Mouse (Mus musculus) forebrain, embryonic 12.5 days (tissue): ENCODE measurements at regions not wholly inside any gene's neighbourhood (a gene's known extent, or its start where the extent isn't known, plus 50 kb on each side); places are given as distances from the start of the nearest gene placed in this dataset.
"Not testable (repeated sequence)": the region's sequence is repeated elsewhere in the genome, so short reads cannot be mapped to it uniquely, and the experiment has no call there.

ENCODE experiments used
- ATAC-seq: fragments of 200-750 bp; cut with Nextera tagmentation; 2 replicates; pipeline ENCODE4 v1.8.0; 2017; ENCODE audit warnings: moderate TSS enrichment; ENCODE audit not compliant: low FRiP score
- H3K27ac ChIP-seq: fragments of 300-500 bp; sonication (generic); 2 replicates; pipeline ENCODE4 v1.5.1; 2016; ENCODE audit warnings: mild to moderate bottlenecking
- H3K27me3 ChIP-seq: fragments of 300-500 bp; sonication (generic); 2 replicates; pipeline ENCODE4 v1.6.1; 2016; ENCODE audit warnings: mild to moderate bottlenecking
- H3K36me3 ChIP-seq: fragments of 300-500 bp; sonication (generic); replicated peaks from 2 replicates; pipeline ENCODE4 v1.6.1; 2016; ENCODE audit warnings: mild to moderate bottlenecking
- H3K4me1 ChIP-seq: fragments of 300-500 bp; sonication (generic); 2 replicates; pipeline ENCODE4 v1.6.1; 2016
- H3K4me2 ChIP-seq: fragments of 300-500 bp; sonication (generic); 2 replicates; pipeline ENCODE4 v1.6.1; 2016; ENCODE audit warnings: mild to moderate bottlenecking, moderate library complexity
- H3K4me3 ChIP-seq: fragments of 300-500 bp; sonication (generic); replicated peaks from 2 replicates; pipeline ENCODE4 v1.5.1; 2016; ENCODE audit warnings: mild to moderate bottlenecking
- H3K9ac ChIP-seq: fragments of 300-500 bp; sonication (generic); 2 replicates; pipeline ENCODE4 v1.6.1; 2016; ENCODE audit warnings: mild to moderate bottlenecking
- H3K9me3 ChIP-seq: fragments of 300-500 bp; sonication (generic); 2 replicates; pipeline ENCODE4 v1.6.1; 2016
- WGBS: fragments of 180-500 bp; shearing (Covaris S2); methylation state at CpG from one replicate; pipeline ENCODE4 v1.1.7; 2016; 5-methylcytosine and 5-hydroxymethylcytosine counted together

DNA sequence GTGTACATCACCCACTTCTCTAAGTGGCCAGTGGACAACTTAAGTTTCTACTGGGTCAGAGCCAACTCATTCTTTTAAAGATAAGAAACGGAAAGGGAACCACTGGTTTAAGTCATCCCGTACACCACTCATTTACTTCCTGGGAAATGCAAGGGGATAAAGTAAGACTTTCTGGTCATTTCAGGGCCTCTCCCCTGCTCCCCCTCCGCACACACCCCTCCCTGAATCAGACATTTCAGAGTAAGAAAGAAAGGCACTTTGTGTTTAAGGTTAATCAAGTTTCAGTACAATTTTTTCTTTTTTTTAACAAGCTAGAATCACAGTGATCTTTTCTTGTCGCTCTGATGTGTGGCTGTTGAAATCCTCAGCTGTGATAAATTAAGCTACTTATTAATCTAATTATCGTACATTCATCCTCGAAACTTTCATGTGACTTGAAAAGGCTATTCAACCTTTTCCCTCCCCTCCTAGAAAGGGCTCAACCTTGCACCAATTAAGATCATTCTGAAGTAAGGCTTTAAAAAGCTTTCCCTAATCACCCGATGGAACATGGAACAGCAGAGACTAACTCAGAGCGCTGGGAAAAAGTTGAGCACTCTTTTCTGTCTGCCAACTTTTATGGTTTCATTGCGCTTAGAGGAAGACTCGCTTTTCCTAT is 126.0 kb upstream of the Otx2 start:
- H3K27me3 ChIP-seq = peaks cover 63% of the 10 kb centered on the region
- H3K9me3 ChIP-seq = 0 out of 2 replicates have a peak, but pooled peaks cover 4% of the 10 kb centered on the region
- H3K4me1 ChIP-seq = peaks cover 27% of the 10 kb centered on the region
- ATAC-seq = peak; percentile 81
- peak overlapping the region; percentile 15; the same call in 1 of the 2 replicates for H3K4me2 ChIP-seq
- H3K36me3 ChIP-seq = no peaks in the 10 kb centered on the region
- peak overlapping the region; percentile 9; the same call in 1 of the 2 replicates for H3K27ac ChIP-seq
- no peak overlapping the region for H3K9ac ChIP-seq
- 8% methylated on average over 10 of the region's 10 CpGs for WGBS
- no peak overlapping the region for H3K4me3 ChIP-seq

DNA sequence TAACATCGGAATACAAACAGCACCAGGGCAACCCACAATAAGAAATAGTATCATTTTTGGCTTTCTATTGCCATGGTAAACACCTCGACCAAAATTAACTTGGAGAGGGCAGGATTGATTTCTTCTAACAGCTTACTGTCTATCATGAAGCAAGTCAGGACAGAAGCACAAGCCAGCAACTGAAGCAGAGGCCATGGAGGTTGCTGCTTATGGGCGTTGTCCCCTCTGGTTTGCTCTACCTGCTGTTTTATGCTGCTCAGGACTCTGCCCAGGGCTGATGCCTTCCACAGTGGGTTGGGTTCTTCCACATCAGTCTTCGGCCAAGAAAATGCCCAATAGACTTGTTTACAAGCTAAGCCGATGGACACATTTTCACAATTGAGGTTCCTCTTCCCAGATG is 117.9 kb upstream of the Otx2 start:
- H3K4me1 ChIP-seq = no peaks in the 10 kb centered on the region
- no peaks in the 10 kb centered on the region for H3K36me3 ChIP-seq
- ATAC-seq = no peak
- H3K9ac ChIP-seq = no peak overlapping the region
- H3K4me3 ChIP-seq = no peak overlapping the region
- no peak overlapping the region for H3K4me2 ChIP-seq
- peaks cover 46% of the 10 kb centered on the region for H3K27me3 ChIP-seq
- H3K27ac ChIP-seq = no peak overlapping the region
- H3K9me3 ChIP-seq = no peaks in the 10 kb centered on the region
- WGBS = 89% methylated on average over 5 of the region's 5 CpGs

DNA sequence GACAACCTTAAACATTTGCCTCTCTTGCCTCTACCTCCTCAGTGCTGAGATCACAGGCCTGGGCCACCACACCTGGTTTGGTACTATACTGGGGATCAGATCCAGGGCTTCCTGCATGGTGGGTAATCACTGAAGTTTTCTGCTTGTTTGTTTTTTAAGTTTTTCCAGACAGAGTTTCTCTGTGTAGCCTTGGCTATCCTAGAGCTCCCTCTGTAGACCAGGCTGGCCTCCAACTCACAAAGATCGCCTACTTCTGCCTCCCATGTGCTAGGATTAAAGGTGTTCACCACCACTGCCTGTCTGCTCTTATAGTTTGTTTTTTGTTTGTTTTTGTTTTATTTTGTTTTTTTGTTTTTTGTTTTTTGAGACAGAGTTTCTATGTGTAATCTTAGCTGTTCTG is 105.7 kb upstream of the Otx2 start:
- Histone ChIP-seq H3K27ac (no peak overlapping the region), H3K4me1 (no peaks in the 10 kb centered on the region), H3K9ac (no peak overlapping the region), H3K9me3 (no peaks in the 10 kb centered on the region), H3K36me3 (no peaks in the 10 kb centered on the region), H3K4me3 (no peak overlapping the region), H3K27me3 (peaks cover 10% of the 10 kb centered on the region; the same call in 1 of the 2 replicates), H3K4me2 (no peak overlapping the region)
- WGBS = 96% methylated on average over 1 of the region's 1 CpGs
- no peak for ATAC-seq

DNA sequence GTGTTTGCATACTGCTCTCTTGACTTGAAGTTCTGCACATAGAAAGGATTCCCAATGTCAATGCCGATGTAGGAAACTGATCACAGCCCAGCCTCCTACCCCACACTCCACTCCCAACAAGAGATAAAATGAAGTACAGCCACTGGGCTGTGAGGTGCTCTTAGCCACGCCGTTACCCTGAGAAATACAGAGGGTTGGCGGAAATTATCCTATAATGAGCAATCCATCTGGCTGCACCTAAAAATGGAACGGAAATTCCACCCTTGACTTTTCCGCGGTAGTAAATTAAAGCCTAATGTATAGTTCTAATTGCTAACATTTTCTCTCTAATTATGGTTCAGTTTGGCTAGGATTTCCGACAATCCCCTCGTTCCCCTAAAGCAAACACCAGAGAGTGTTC is 97.2 kb upstream of the Otx2 start:
- Histone ChIP-seq H3K27me3 (0 out of 2 replicates have a peak, but pooled peaks cover 4% of the 10 kb centered on the region), H3K27ac (no peak overlapping the region), H3K4me1 (no peaks in the 10 kb centered on the region), H3K4me3 (no peak overlapping the region), H3K36me3 (no peaks in the 10 kb centered on the region), H3K9ac (no peak overlapping the region), H3K9me3 (no peaks in the 10 kb centered on the region), H3K4me2 (no peak overlapping the region)
- no peak for ATAC-seq
- WGBS = 64% methylated on average over 9 of the region's 9 CpGs

DNA sequence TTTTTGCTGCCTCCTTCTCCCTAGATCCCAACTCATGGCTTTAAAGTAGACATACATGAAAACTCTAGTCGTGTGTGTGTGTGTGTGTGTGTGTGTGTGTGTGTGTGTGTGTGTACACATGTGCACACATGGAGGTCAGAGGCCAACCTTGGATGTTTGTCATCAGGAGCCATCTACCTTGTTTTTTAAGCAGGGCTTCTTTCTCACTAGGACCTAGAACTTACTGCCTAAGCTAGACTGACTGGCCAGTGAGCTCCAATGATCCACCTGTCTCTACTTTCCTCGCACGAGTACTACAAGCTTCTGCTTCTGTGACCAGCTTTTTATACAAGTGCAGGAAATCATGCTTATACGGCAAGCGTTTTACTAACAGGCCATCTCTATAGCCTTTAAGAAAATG is 89.1 kb upstream of the Otx2 start:
- Histone ChIP-seq H3K4me2 (no peak overlapping the region), H3K27ac (no peak overlapping the region), H3K27me3 (peaks cover 18% of the 10 kb centered on the region; the same call in 1 of the 2 replicates), H3K9me3 (no peaks in the 10 kb centered on the region), H3K4me1 (peaks cover 11% of the 10 kb centered on the region; the same call in 1 of the 2 replicates), H3K36me3 (no peaks in the 10 kb centered on the region), H3K9ac (no peak overlapping the region), H3K4me3 (no peak overlapping the region)
- WGBS = 92% methylated on average over 5 of the region's 5 CpGs
- ATAC-seq = no peak

DNA sequence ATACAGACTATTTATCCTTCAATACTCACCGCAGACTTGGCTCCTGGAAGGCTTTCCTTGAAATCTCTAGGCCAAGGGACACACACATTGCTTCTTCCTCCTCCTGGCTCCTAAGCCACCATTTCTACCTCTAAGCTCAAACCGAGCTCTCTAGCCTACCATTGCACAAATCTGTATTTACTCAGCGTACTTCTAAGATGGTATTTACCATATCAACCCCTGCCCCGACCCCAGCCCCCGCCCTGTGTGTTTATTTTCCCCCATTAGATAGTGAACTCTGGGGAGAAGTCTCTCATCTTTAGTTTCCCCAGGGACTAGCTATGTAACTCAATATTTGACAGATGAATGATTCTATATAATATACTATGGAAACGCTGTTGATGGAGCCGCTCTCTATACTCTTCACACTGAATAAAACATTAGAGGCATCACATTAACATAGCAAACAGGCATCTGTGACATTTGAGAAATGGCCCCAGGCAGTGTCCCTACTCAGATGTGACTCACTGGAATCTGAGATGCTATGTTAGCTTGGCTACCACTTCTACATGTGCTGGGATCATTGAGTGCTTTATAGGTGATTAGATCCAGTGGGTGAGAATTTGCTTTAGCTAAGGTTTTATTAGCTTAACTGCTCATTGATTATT is 87.5 kb upstream of the Otx2 start:
- H3K27ac ChIP-seq = peak overlapping the region; percentile 25; the same call in 1 of the 2 replicates
- no peaks in the 10 kb centered on the region for H3K36me3 ChIP-seq
- H3K9me3 ChIP-seq = no peaks in the 10 kb centered on the region
- H3K9ac ChIP-seq = no peak overlapping the region
- H3K27me3 ChIP-seq = peaks cover 21% of the 10 kb centered on the region; the same call in 1 of the 2 replicates
- H3K4me2 ChIP-seq = no peak overlapping the region
- peaks cover 11% of the 10 kb centered on the region; the same call in 1 of the 2 replicates for H3K4me1 ChIP-seq
- WGBS = 73% methylated on average over 7 of the region's 7 CpGs
- peak; percentile 58; the same call in 1 of the 2 replicates for ATAC-seq
- H3K4me3 ChIP-seq = no peak overlapping the region

DNA sequence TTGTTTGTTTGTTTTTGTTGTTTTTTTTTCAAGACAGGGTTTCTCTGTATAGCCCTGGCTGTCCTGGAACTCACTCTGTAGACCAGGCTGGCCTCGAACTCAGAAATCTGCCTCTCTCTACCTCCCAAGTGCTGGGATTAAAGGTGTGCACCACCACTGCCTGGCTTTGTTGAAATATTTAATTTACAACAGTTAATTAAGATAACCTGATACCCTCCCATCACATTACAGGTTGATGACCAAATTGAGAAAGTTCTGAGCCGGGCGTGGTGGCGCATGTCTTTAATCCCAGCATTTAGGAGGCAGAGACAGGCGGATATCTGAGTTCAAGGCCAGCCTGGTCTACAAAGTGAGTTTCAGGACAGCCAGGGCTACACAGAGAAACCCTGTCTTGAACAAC is 81.5 kb upstream of the Otx2 start:
- ATAC-seq, H3K9ac ChIP-seq, H3K4me3 ChIP-seq, H3K9me3 ChIP-seq, H3K36me3 ChIP-seq, H3K4me2 ChIP-seq, H3K27ac ChIP-seq: not testable (repeated sequence)
- peaks cover 48% of the 10 kb centered on the region for H3K27me3 ChIP-seq
- WGBS = 95% methylated on average over 5 of the region's 5 CpGs
- peaks cover 45% of the 10 kb centered on the region for H3K4me1 ChIP-seq

DNA sequence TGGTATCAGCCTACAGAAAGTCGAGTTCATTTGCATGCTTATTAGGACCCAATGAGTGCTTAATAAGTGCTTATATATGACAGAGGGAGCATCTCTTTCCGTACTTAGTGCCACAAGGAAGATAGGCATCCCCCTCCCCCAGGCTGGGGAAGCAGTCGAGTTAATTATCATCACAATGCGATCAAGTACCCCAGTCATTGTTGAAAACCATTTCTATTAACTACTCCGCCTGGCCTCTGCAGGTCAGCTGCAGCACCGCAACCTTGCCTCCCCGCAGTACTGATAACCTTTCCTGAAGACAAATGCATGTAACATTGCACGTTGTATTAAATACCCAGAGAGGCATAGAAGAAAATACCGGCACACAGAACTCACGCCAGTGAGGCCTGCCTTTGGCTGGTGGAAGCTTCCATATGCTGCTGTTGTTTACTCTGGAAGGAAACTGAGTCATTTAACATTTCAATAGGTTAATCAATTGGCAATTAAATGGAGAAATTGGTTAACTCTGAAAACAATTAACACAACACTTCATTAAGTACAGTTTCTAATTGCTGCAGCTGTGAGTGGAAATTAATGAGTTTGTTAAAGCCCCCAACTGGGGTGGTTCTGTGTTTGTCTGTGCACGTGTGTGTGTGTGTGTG is 80.6 kb upstream of the Otx2 start:
- Histone ChIP-seq H3K4me2 (peak overlapping the region; percentile 27), H3K9ac (no peak overlapping the region), H3K27me3 (peaks cover 50% of the 10 kb centered on the region), H3K9me3 (no peaks in the 10 kb centered on the region), H3K36me3 (no peaks in the 10 kb centered on the region), H3K4me3 (no peak overlapping the region), H3K27ac (peak overlapping the region; percentile 66), H3K4me1 (peaks cover 46% of the 10 kb centered on the region)
- 4% methylated on average over 11 of the region's 11 CpGs for WGBS
- peak; percentile 54; the same call in 1 of the 2 replicates for ATAC-seq

DNA sequence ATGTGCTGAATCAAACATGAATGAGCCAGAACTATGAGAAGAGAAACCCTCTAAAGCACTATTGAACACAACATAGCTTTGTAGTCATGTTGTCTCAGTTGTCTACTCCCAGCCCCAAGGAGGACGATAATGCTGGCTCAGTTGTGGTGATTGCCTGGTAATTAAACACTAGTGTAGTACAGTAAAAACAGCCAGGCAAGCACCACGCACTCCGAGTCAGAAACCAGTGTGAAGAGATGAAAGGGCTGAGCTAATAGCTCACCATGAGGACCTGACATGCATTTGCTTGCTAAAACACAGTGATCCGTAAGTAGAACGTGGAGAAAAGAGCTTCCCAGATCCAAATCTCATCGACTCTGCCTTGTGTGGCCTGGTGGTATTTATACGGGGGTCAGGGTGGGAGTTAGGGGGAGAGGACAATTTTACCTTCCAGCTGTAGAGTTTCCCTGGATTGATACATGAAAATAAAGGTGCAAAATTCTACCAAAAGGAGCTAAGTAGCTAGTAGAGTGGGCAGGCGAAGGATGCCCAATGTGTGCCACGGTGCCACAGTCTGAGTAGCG is 80.0 kb upstream of the Otx2 start:
- H3K27me3 ChIP-seq = peaks cover 56% of the 10 kb centered on the region
- no peaks in the 10 kb centered on the region for H3K36me3 ChIP-seq
- no peak overlapping the region for H3K9ac ChIP-seq
- H3K4me3 ChIP-seq = no peak overlapping the region
- H3K4me1 ChIP-seq = peaks cover 46% of the 10 kb centered on the region
- H3K4me2 ChIP-seq = peak overlapping the region; percentile 27
- WGBS = 4% methylated on average over 10 of the region's 10 CpGs
- ATAC-seq = peak; percentile 65
- H3K9me3 ChIP-seq = no peaks in the 10 kb centered on the region
- peak overlapping the region; percentile 66 for H3K27ac ChIP-seq

DNA sequence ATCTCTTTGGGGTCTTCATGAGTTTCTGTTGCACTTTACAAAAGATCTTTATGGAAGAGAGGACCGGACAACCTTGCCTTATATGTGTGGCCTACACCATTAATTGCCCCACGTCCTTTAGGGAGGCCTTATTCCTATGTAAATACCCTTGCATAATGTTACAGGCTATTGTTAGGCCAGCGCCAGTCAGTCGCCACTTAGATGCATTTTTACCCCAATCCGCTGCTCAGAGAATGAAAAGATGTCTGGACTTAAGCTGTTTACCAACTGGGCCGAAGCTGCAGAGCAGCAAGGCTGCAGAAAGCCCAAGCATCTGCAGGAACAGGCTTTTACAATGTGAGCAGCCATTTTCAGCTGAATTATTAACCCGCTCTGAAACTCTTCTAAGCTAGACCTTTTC is 79.5 kb upstream of the Otx2 start:
- peak; percentile 59 for ATAC-seq
- peaks cover 61% of the 10 kb centered on the region for H3K27me3 ChIP-seq
- H3K27ac ChIP-seq = peak overlapping the region; percentile 66
- peaks cover 46% of the 10 kb centered on the region for H3K4me1 ChIP-seq
- H3K4me2 ChIP-seq = no peak overlapping the region
- no peaks in the 10 kb centered on the region for H3K9me3 ChIP-seq
- H3K4me3 ChIP-seq = no peak overlapping the region
- H3K36me3 ChIP-seq = no peaks in the 10 kb centered on the region
- no peak overlapping the region for H3K9ac ChIP-seq
- 12% methylated on average over 7 of the region's 7 CpGs for WGBS

DNA sequence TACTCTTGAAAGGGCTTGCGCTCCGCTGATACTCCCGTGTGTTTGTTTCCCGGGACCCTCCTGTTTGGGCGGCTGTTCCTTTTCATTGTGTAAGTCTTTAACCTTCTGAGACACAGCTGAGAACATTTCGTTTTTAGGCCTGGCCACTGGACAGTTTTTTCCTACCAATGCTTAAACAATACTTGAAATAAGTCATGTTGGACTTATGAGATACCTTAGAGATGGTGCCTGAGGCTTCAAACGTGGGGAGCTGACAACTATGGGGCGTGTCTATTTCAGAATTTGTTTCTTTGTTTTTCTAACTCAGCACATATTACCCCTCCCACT is 78.9 kb upstream of the Otx2 start:
- Histone ChIP-seq H3K27ac (peak overlapping the region; percentile 66; the same call in 1 of the 2 replicates), H3K4me1 (peaks cover 46% of the 10 kb centered on the region), H3K4me3 (0 out of 2 replicates have a peak overlapping the region, but pooled peaks have one; percentile 14), H3K9me3 (no peaks in the 10 kb centered on the region), H3K9ac (no peak overlapping the region), H3K27me3 (peaks cover 58% of the 10 kb centered on the region), H3K4me2 (peak overlapping the region; percentile 41), H3K36me3 (no peaks in the 10 kb centered on the region)
- ATAC-seq = no peak
- WGBS = 9% methylated on average over 8 of the region's 8 CpGs
